Comparison of ENCODE assay signal across 20 mouse cellular contexts in the genomic region with DNA sequence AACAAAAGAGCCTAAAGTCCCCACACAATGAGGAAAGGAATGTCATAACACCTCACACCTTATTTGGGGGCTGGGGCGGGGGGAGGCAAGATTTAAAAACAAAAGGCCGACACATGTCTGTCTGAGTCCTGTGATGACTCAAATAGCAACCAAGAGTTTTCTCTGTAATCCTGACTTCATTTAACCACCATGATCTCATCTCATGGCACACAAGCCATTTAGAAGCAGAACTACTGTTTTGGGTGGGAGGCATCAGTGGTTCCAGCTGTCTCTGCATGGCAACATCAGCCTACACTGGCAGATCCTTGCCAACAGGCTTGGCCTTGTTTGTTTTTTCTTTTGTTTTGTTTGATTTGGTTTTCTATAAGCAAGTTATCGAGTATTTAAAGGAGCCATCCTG.
"Had no signal": no experiment of that assay in that cellular context is flagged by ENCODE, and none has a peak within 500 bp of the region (broad histone marks: within the 10 kb centered on the region; RNA-seq: fewer than 3 reads in every experiment).

No protein-coding gene starts in this region.

- H3K4me2 ChIP-seq: limb, embryonic 12.5 days; limb, embryonic 15.5 days; liver, embryonic 12.5 days; liver, embryonic 15.5 days; lung, embryonic 15.5 days; midbrain, embryonic 12.5 days; midbrain, embryonic 15.5 days; stomach, embryonic 15.5 days had no signal

- H3K4me1 ChIP-seq: limb, embryonic 12.5 days; limb, embryonic 15.5 days; liver, embryonic 12.5 days; liver, embryonic 15.5 days; lung, embryonic 15.5 days; midbrain, embryonic 12.5 days; midbrain, embryonic 15.5 days; stomach, embryonic 15.5 days had no signal

- H3K27me3 ChIP-seq: limb, embryonic 12.5 days; limb, embryonic 15.5 days; liver, embryonic 12.5 days; liver, embryonic 15.5 days; lung, embryonic 15.5 days; midbrain, embryonic 12.5 days; midbrain, embryonic 15.5 days; stomach, embryonic 15.5 days had no signal

- H3K27ac ChIP-seq: limb, embryonic 12.5 days; limb, embryonic 15.5 days; liver, embryonic 12.5 days; liver, embryonic 15.5 days; lung, embryonic 15.5 days; midbrain, embryonic 12.5 days; midbrain, embryonic 15.5 days; stomach, embryonic 15.5 days had no signal

- ATAC-seq: liver, embryonic 12.5 days; midbrain, embryonic 15.5 days had no signal

- DNase-seq: kidney, adult 18-20 months; kidney, adult 9 months; kidney, postnatal 14 days; kidney, postnatal 4 days; left cerebral cortex, postnatal 4 days; lung, adult 18-20 months; lung, postnatal 10 days; lung, postnatal 36 days; right cerebral cortex, postnatal 25 days; spleen, adult 18-20 months; thymus, adult 18-20 months; thymus, postnatal 36 days had no signal

- H3K4me3 ChIP-seq: limb, embryonic 12.5 days; limb, embryonic 15.5 days; liver, embryonic 12.5 days; liver, embryonic 15.5 days; lung, embryonic 15.5 days; midbrain, embryonic 12.5 days; midbrain, embryonic 15.5 days; stomach, embryonic 15.5 days had no signal

- H3K9me3 ChIP-seq: limb, embryonic 12.5 days; limb, embryonic 15.5 days; liver, embryonic 12.5 days; liver, embryonic 15.5 days; lung, embryonic 15.5 days; midbrain, embryonic 12.5 days; midbrain, embryonic 15.5 days; stomach, embryonic 15.5 days had no signal

- H3K36me3 ChIP-seq: limb, embryonic 12.5 days; limb, embryonic 15.5 days; liver, embryonic 15.5 days; lung, embryonic 15.5 days; midbrain, embryonic 12.5 days; stomach, embryonic 15.5 days had no signal

- H3K9ac ChIP-seq: limb, embryonic 12.5 days; limb, embryonic 15.5 days; liver, embryonic 12.5 days; liver, embryonic 15.5 days; lung, embryonic 15.5 days; midbrain, embryonic 12.5 days; midbrain, embryonic 15.5 days; stomach, embryonic 15.5 days had no signal
